Mouse (Mus musculus) ovary, postnatal 36 days (tissue): ENCODE measurements around the gene Kcna10.

Experiments used
- DNase-seq: peaks from one replicate; pipeline ENCODE4 v3.0.0; 2022; ENCODE audit warnings: low spot score, mixed read lengths

Kcna10 gene

DNA sequence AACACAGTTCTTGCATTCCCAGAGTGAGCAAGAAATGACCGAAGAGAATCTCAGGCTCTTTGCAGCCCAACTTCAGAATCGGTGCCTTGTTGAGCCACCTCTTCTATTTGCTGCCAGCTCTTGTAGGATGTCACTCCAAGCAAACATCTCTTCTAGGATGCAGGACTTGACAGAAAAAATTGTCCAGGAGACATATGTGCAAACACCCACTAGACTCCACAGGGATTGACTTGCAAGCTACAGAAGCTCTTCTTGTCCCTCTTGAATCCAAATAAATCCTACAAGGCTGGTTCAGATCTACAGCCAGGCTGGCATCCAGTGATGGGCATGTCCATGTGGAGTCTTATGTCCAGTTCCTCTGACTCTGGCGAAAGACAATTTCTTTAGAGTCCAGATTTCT, 21.6 kb downstream of the Kcna10 start:
- no peak for DNase-seq

DNA sequence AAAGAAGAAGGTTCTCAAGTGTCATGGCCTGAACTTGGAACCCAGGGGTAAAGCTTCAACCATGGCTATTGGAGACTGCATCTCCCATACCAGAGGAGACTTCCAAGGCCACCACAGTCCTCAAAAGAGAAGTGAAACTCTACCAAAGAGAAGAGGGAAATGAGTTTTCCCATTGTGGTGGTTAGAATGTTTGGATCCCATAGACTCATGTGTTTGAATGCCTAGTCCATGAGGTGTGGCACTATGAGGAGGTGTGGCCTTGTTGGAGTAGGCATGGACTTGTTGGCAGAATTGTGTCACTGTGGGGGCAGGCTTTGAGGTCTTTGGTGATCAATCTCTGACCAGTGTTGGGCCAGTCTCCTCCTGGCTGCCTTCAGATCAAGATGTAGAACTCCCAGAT, 22.3 kb downstream of the Kcna10 start:
- DNase-seq, result no peak

DNA sequence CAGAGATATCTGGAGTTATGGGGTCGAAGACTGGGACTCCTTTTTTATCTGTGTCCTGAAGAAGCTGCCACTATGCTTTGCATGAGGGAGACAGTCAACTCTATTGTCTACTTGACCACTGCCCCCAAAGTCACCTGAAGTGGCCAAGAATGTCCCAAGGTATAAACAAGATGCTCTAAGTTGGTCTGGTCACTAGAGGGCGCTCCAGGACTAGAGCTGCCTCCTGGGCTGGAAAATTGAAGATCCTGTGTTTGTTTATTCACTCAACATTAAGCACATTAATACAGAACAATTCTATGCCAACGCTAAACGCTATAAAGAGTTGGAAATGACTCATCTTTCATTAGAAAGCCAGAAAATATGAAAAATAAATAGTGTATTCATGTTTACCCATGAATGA, 23.1 kb downstream of the Kcna10 start:
- DNase-seq, result peak; percentile 45

DNA sequence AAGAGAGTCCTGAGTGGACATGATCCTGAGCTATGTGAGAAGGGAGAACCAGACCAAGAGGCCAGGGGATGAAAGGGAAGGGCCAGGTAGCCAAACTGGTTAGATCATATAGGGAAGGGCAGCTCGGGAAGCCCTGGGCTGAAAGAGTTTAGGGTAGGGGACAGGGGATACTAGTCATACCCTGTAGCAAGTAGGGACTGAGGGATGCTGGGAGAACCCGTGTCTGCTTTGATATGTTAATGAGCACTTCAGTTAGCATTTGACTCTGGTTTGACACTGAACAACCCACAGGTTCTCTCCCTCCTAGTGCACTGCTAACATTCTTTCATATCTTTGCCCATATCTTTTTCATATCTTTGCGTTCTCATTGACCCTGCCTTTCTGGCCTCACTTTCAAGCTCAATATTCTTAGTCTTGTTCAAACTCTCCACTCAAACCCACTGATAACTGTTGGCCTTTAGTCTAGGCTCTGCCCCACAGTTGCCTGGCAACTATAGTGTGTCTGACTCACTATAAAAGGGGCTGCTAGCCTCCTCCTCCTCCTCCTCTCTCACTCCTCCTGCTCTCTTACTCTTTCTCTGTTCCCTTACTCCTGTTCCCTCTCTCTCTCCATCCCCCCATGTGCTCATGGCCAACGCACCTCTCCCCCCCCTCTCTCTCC, 23.8 kb downstream of the Kcna10 start:
- no peak for DNase-seq

DNA sequence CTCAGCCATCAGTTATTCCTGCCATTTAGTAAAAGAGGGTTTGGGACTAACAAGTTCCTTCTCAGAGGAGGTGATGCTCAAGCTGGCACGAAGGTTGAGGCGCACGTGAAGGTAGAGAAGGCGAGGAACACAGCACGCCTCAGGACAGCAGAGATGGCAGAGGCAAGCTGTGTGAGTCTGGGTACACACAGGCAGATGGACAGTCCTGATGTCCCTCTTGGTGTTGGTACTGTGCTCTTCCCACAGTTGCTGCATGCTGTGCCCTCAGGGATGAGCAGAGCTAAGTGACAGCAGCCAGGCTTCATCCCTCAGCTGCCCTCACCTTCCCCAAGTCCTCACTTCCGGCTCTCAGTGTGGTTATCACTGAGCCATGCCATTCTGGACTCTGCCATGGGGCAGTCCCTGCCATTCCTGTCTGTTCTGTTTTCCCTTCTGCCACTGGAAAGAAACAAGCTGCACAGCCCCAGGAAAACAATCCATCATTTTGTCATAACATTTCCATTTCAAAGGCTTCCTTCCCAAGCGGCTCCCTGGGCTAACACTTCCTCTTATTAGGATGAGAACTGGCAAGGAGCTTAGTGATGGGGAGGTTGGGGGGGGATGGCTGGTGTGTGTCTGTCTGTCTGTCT, 24.9 kb downstream of the Kcna10 start:
- DNase-seq, result no peak

DNA sequence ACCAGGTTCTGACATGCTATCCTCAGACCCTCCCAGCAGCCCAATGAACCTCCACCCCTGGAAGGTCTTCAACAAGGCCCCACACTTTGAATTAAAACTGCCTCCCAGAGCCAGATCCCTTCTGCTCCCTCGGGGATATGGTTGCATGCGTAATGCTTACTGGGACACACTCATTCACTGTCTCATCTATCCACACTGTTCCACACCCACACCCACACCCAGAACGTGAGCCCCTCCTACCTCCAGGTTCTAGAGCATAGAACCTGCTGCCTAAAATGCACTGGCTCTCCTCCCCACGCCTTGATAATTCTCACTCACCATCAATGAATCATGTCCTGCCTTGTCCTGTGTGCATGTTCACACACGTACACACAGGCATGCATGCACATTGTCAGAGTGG, 31.8 kb downstream of the Kcna10 start:
- DNase-seq, result no peak

DNA sequence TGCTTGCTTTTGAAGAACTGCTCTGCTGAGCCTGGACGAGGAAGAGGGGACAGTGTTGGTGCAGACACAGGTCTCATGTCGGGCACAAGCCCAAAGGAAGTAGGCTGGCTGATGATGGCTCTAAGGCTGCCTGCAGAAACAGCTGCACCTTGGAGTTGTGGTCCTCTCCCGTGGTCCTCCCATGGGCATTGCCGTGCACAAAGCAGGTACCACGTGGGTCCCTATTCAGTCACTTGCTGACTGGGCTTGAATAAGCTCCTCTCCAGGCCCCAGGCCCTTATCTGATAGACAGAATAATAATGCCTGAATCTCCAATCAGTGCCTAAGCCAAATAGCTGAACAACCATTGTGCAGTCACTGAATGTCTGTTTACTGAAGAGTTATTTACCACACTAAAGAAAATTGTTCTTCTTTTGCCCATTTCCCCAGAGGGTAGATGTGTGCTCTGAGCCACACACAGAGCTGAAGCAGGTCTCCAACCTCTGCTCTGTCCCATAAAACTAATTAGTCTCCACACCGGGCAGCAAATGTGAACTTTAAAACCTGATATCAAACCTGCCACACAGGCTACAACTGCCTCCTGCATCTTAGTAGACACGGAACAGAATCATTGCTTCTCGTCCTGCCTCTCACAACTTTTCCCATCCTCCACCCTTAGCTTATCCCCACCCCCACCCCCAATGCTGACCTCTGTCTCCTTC, 33.7 kb downstream of the Kcna10 start:
- no peak for DNase-seq

DNA sequence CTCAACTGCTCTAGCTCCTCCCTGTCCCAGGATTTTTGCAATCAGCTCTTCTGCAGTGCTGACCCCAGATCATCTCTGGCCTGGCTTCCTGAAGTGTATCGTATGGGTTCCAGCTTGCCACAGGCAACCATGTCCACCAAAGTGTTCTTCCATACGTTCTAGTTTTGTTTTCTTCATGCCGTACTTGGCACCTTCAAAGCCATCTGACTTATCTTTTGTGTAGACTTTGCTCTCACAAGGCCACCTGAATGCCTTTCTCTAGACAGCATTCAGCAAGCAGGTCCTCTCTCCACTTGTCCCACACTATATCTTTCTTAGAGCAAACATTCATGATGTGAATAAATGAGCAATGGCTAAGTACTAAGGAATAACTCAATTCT, 34.2 kb downstream of the Kcna10 start:
- no peak for DNase-seq

DNA sequence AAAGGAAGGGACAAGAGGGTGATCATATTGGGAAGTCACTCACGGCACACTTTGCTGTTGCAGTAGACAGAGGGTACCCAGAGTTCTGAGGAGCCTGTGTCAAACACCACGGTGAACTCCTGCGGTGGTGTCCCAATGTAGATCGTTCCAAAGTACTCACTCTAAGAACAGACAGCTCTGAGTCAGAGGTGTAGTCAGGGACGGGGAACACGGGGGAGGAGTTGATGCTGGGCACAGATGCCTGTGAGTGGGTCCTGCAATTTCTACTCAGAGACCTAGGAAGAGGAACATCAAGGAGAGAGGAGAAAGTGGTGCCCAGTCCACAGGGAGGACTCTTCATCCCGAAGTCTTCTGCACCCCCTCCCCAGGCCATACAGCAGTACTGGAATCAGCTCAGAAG, 35.7 kb downstream of the Kcna10 start:
- DNase-seq, result no peak

DNA sequence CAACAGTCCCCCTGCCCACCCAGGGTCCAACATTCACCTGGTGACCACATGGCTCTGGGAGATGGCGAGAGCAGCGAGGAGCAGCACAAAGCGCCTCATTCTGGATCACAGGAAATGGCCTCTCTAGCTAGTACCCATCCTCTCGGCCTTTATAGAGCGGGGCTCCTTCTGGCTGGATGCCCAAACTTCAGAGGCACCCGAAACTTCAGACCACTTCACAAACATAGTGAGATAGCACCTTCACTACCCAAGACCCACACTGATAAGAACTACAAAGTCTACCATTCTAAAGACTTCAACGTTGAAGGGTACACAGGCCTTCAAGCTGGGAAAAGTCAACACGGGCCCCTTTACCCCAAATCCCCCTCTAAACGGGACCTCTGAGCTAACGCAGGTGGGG, 38.8 kb downstream of the Kcna10 start, which contains the start of gene Cym:
Gene Cym, minus strand, starts transcription at position 125 of the 400 bp plus-strand sequence.
- DNase-seq, result no peak

DNA sequence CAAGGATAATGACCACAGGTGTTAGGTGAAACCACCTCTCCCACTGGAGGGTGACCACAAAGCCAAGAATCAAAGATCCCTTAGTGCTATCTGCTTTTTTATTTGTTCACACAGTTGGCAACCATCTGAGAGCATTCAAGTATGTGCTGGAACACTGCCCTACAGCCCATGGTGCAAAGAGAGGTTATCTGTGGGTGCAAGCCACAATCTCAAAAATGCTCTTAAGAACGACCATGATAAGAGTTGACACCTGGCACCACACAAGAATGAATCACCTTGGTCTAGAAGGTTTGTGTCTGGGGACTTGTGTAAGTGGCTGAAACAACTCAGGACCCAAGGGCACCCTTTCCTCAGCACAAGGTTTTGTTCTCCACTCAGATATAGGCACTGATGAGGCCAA, 40.4 kb downstream of the Kcna10 start:
- no peak for DNase-seq

DNA sequence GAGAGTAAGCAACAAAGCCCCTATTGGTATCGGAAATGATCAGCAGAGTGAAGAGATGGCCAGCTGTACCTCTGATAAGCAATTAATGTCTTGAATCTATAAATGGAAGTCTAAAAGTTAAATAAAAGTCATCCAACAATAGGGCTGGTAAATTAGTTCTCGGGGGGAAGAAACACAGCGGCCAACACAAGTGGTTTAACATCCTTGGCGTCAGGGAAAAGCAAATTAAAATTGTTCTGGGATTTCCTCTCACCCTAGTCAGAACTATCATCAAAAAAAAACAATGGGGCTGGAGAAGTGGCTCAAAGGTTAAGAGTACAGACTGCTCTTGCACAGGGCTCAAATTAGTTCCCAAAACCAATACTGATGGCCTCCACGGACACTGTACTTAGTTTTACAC, 43.0 kb downstream of the Kcna10 start:
- DNase-seq, result no peak

DNA sequence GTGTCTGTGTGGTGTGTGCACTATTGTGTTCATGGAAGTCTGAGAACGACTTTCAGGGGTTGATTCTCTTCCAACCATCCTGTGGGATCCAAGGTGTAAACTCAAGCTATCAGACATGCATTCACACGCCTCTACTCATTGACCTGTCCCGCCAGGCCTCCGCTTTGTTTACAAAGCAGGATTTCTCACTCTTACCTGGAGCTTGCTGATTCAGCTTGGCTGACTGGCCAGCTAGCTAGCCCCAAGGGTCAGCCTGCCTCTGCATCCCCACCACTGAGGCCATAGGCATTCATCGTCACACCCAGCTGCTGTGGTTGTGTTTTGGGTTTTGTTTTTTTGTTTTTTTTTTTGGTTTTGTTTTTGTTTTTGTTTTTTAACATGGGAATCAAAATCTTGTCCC, 46.4 kb downstream of the Kcna10 start:
- no peak for DNase-seq

DNA sequence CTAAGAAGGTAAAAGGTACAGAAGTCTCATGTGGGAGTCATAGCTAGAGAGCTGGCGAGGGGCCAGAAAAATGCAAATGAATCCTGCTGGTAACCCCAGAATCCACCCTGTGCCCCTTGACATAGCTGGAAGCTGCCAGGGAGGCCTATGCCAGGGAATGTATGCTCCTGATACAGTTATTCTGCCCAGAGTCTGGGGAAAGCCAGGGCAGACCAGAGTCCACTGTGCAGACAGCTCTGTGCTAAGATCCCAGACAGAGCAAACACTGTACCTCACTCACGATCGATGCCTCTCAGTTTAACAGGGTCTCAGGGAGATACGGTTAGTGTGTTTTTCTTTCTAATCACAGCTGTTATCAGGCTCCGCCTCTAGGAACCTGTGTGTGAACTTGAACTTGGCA, 47.0 kb downstream of the Kcna10 start:
- no peak for DNase-seq

DNA sequence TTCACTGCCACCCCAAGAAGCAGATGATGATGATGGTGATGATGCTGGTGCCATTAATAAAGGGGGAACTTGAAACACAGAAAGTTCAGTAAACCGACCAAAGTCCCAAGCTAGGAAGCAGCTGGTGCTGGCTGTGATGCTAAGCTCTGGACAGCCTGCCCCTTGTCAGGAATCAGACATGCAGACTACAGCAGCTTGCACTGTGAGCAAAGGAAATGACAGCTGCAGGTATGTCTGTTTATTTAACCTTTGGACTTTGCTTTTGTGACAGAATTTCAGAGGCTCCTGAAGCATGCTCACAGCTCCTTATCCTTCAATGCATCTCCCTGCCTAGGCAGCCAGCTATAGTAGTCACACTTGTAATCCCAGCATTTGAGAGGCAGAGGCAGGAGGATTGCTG, 47.7 kb downstream of the Kcna10 start, which contains the start of gene A630076J17Rik:
Gene A630076J17Rik, plus strand, starts transcription at position 88 of the 400 bp plus-strand sequence.
- no peak for DNase-seq

DNA sequence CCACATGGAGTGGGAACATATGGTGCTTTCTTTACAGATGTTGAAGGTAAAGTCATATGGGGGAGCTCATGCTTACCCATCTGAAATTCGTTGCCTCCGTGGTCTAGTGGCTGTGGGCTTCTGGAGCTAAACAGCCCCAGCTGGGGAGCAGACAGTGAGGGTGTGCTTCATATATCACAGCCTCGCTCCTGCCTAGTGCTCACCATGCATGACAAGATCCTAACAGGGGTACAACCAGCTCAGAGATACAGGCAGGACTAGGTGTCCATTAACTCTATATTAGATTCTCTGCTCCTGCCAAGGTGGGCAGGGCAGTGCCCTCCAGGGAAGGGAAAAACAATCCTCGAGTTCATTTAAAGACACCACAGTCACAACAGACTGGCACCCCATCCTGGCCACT, 48.3 kb downstream of the Kcna10 start:
- DNase-seq, result no peak

DNA sequence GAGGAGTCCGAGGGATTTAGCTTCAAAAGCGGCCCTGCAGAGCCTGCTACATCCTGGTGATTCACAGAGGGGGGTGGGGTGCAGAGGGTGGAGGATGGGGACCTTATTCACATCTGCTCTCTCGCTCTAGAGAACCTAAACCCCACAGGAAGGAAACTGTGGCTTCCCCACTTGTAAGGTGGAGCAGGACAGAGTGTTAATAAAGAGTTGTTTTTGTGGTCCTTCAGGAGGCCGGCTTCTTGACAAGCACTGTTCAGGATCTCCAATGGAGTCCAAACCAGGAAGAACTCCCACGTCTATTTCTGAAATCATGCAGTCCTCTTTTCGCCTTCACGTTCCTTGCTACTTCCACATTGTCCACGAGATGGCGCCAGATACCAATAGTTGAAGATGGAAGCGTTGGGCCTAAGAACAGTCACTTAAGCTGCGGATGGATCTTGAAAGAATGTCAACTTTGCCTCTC, 50.5 kb downstream of the Kcna10 start:
- peak; percentile 76 for DNase-seq

DNA sequence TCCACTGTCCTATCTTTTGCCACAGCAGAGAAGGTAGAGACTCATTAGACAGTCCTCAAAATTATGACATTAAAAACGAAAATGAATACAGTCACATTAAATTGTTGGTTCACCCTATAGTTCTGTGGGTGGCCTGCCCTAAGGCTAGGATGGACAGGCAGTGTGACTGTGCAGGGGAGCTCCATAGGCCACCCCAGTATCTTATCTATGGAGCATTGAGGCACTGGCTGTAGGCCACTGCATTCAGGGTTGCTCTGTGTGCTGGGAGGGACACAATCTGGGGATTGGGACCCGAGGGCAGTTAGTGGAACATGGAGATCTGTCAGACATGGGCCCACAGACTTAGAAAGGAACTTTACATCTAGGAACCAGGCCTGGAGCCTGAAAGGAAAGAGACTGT, 51.1 kb downstream of the Kcna10 start:
- no peak for DNase-seq

DNA sequence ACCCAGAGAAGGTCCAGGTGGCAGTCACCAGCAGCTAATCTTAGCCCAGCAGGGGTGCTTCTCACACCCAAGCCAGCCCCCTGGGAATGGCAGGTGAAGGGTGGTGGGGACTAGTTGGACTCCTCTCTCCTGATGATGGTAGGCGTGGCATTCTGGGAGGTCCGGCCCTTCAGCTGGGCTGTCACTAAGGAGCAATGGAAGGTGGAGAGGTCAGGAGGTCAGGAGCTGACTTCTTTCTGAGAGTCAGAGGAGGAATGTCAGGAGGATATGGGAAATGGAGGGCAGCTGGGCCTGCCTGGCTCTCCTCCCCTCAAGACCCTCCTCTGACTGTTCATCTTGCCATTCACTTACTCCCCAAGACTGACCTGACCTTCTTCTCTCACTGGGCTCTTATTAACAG, 55.2 kb downstream of the Kcna10 start:
- no peak for DNase-seq

DNA sequence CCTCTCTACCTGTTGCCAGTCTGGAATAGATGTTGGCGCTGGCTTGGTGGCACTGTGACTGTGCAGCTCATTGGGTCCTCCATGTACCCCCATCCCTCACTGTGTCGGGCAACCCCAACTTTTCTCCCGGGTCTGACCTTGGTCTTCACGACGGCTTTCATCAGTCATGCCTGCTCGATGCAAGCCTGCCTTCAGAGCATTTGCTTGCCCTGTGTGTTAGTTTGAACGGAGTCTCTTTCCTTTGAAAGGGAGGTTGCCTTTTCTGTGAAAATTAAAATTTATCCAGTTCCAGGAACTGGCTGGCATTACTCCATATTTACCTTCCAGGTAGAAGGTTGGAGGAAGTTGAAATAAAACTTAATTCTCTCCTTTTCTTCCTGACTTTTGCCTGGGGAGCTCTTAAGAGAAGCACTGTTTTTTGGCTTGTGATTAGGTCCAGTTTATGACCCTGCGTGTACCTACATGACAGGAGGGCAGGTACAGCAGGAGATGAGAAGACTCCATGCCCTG, 55.7 kb downstream of the Kcna10 start:
- DNase-seq, result no peak

DNA sequence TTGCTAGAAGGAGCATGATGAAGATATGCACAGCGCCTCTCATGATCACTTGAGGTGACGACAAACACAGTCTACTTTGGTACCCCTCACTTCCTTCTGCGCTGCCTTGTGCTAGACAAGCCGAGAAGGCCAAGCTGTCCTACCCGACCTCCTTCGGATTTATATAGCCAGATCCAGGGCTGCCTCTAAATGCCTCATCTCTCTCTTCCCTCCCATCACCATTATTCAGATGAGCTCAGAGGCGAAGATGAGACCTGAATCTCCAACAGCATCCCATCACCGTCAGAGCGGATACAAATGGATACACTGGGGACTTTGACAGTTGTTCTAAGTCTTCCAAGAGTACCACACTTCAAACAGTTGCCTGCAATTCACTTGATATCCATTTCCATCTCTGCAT, 56.8 kb downstream of the Kcna10 start, which contains the start of gene Prok1:
Gene Prok1, minus strand, starts transcription at position 101 of the 400 bp plus-strand sequence.
- no peak for DNase-seq

DNA sequence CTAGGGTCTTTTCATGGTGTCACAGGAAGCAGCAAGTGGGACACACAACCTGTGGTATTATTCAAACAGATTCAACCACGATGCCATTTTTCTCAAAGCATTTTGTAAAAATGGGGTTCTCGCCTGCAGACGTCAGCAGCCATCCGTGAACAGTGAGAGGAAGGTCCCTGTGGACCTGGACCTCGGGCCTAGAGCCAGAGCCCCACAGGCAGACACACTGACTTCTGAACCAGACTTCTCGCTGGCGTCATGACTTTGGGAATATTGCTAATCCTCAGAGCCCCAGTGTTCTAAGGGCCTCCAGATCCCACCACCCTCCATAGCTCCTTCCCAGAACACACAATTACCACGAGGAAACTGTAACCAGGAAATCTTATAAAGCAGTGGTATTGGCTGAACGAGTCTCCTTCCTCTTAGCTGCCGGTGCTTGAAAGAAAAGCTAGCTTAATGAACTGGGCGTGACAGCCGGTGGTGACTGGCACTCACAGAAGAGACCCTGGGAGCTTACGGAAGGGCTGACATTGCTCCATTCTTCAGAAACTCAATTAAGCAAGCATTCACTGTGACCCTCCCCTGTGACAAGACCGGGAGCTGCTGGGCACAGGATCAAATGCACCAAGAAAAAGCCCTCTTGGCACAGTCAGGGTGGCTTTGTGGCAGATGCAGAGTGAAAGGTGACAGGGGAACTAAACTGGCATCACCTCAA, 58.7 kb downstream of the Kcna10 start:
- DNase-seq, result no peak
